Mouse (Mus musculus): ENCODE measurements around the gene Fam76b.

GRCm38 (mm10) chr9:13867646-13868045, 40.1 kb downstream of the Fam76b start:
- TF ChIP-seq POLR2A (IDR thresholded peaks at IDR 0.05; ENCODE audit: insufficient read length, low read depth), result no peak
- TF ChIP-seq USF1 (IDR thresholded peaks at IDR 0.05; ENCODE audit: low read depth), result no peak
- TF ChIP-seq E2F4 (IDR thresholded peaks at IDR 0.05; ENCODE audit: insufficient read depth), result no peak
- no peak for TF ChIP-seq POLR2AphosphoS2 (IDR thresholded peaks at IDR 0.05; ENCODE audit: insufficient read length, low read depth)
- TF ChIP-seq REST (IDR thresholded peaks at IDR 0.05; ENCODE audit: insufficient read depth, insufficient read length), result no peak
- TF ChIP-seq TCF12 (IDR thresholded peaks at IDR 0.05; ENCODE audit: insufficient read depth, poor library complexity, severe bottlenecking), result no peak
- no peak for TF ChIP-seq MAX (IDR thresholded peaks at IDR 0.05; ENCODE audit: low read depth)
- TF ChIP-seq CEBPB (IDR thresholded peaks at IDR 0.05; ENCODE audit: insufficient read depth, poor library complexity, severe bottlenecking), result no peak
- TF ChIP-seq MYOG (IDR thresholded peaks at IDR 0.05; ENCODE audit: control insufficient read depth in 1 of 3, insufficient read depth in 1 of 3, insufficient read length in 2 of 3, low read depth in 2 of 3), result no peak
- TF ChIP-seq SRF (IDR thresholded peaks at IDR 0.05; ENCODE audit: control insufficient read depth, insufficient read length, low read depth), result no peak
- TF ChIP-seq MYOD1 (IDR thresholded peaks at IDR 0.05; ENCODE audit: control insufficient read depth in 1 of 3, insufficient read length in 2 of 3, low read depth in 2 of 3), result no peak
